Mouse (Mus musculus) liver, adult 2 months (tissue): ENCODE results near the gene Nsdhl.

Experiments
- CTCF ChIP-seq: fragments of 200-500 bp; IDR thresholded peaks from 2 replicates; pipeline ENCODE4 v1.5.1; 2011; ENCODE audit warnings: low read depth, low read length, control low read depth
- POLR2A ChIP-seq: fragments of 200-500 bp; IDR thresholded peaks from 2 replicates; pipeline ENCODE4 v1.6.1; 2011; ENCODE audit warnings: low read length, control low read depth; ENCODE audit not compliant: insufficient read depth; ENCODE audit errors: extremely low read depth

DNA sequence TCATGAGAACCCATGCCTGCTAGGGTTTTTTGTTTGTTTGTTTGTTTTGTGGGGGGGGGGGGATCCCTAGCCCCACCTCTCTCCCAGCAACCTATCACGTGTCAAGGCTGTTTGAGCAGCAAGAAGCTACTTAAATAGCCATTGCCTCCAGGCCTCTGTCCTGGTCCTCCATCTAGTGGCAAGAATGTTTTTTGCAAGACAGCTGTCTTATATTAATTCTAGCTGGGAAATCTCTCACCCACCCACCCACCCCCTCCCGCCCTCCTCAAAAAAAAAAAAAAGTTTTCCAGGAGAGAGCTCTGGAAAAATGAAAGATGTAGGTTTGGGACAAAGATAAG lies 10.0 kb upstream of the Nsdhl start:
- TF ChIP-seq CTCF = no peak
- no peak for TF ChIP-seq POLR2A
